Mouse (Mus musculus) CH12.LX (cell line): ENCODE results near the gene Sik3. TPM values are rescaled to one million over a fixed set of nuclear protein-coding genes. Genes with fewer than 3 reads are reported as not detected.
A peak's percentile ranks its signal among the peaks of the same experiment; 100 is the strongest.

Source experiments
- DNase-seq: peaks from one replicate; pipeline ENCODE4 v3.0.0-alpha.2; 2013; ENCODE audit errors: extremely low read depth
- H3K27ac ChIP-seq: 2 replicates; pipeline ENCODE4 v1.5.1; 2012; ENCODE audit warnings: low read depth, mild to moderate bottlenecking, control low read depth, moderate library complexity; ENCODE audit not compliant: insufficient read depth
- H3K27me3 ChIP-seq: replicated peaks from 2 replicates; pipeline ENCODE3; 2012; ENCODE audit warnings: inconsistent platforms
- H3K36me3 ChIP-seq, 2 experiments: replicated peaks in 1 of 2; 2 replicates each; pipeline versions ENCODE3 to v1.6.1; 2012; ENCODE audit warnings: inconsistent platforms in 1 of 2, low read length in 1 of 2, mild to moderate bottlenecking in 1 of 2, mixed read lengths in 1 of 2, moderate library complexity in 1 of 2; ENCODE audit not compliant: control insufficient read depth in 1 of 2, insufficient read depth in 1 of 2
- H3K4me1 ChIP-seq, 2 experiments: 2 replicates each; pipeline ENCODE4 v1.6.1; 2012; ENCODE audit warnings: inconsistent platforms in 1 of 2, moderate library complexity in 1 of 2; ENCODE audit not compliant: insufficient read depth in 2 of 2, control insufficient read depth in 1 of 2
- H3K4me2 ChIP-seq: 2 replicates; pipeline ENCODE4 v1.6.1; 2012; ENCODE audit warnings: low read depth, mild to moderate bottlenecking, control low read depth; ENCODE audit not compliant: poor library complexity, insufficient read depth, severe bottlenecking
- H3K4me3 ChIP-seq, 3 experiments: fragments of 150-350 bp in 1 of 3; sonication (generic) in 1 of 3; replicated peaks in 1 of 3; 2 replicates each; pipeline versions ENCODE3 to v1.5.1; 2011 to 2012; ENCODE audit warnings: low read depth in 2 of 3, low read length in 2 of 3, mild to moderate bottlenecking in 2 of 3, moderate library complexity in 2 of 3, control low read depth in 1 of 3, improper control_type of control experiment in 1 of 3, inconsistent platforms in 1 of 3, mixed read lengths in 1 of 3; ENCODE audit not compliant: poor library complexity in 1 of 3
- H3K79me2 ChIP-seq: replicated peaks from 2 replicates; pipeline ENCODE4 v1.6.1; 2012; ENCODE audit warnings: mild to moderate bottlenecking, moderate library complexity; ENCODE audit not compliant: control insufficient read depth, poor library complexity, insufficient read depth, severe bottlenecking; ENCODE audit errors: extremely low read depth
- H3K9ac ChIP-seq: 2 replicates; pipeline ENCODE4 v1.6.1; 2012; ENCODE audit warnings: low read depth, mild to moderate bottlenecking, control low read depth, moderate library complexity; ENCODE audit not compliant: insufficient read depth
- H3K9me3 ChIP-seq: replicated peaks from 2 replicates; pipeline ENCODE3; 2012; ENCODE audit warnings: low read length, inconsistent platforms, mixed read lengths
- BHLHE40 ChIP-seq: IDR thresholded peaks from 2 replicates; pipeline ENCODE4 v1.6.1; 2011; ENCODE audit warnings: mild to moderate bottlenecking, low read depth, low read length, improper control_type of control experiment
- CHD1 ChIP-seq: IDR thresholded peaks from 2 replicates; pipeline ENCODE4 v1.6.1; 2012; ENCODE audit warnings: low read depth, low read length, improper control_type of control experiment, inconsistent platforms
- CHD2 ChIP-seq: IDR thresholded peaks from 2 replicates; pipeline ENCODE4 v1.6.1; 2011; ENCODE audit warnings: low read length, improper control_type of control experiment
- CTCF ChIP-seq, 2 experiments: IDR thresholded peaks in 1 of 2; conservative IDR thresholded peaks in 1 of 2; 2 replicates each; pipeline ENCODE4 v1.5.1; 2011 to 2012; ENCODE audit warnings: low read depth in 2 of 2, low read length in 2 of 2, improper control_type of control experiment in 1 of 2, inconsistent platforms in 1 of 2, mild to moderate bottlenecking in 1 of 2, moderate library complexity in 1 of 2
- E2F4 ChIP-seq: IDR thresholded peaks from 2 replicates; pipeline ENCODE4 v1.6.1; 2011; ENCODE audit warnings: low read depth, low read length, improper control_type of control experiment; ENCODE audit not compliant: insufficient replicate concordance
- ELF1 ChIP-seq: IDR thresholded peaks from 2 replicates; pipeline ENCODE4 v1.6.1; 2014; ENCODE audit warnings: low read depth, mild to moderate bottlenecking, inconsistent platforms, low read length, improper control_type of control experiment
- EP300 ChIP-seq: IDR thresholded peaks from 2 replicates; pipeline ENCODE4 v1.6.1; 2011; ENCODE audit warnings: low read length, improper control_type of control experiment
- GABPA ChIP-seq: IDR thresholded peaks from 2 replicates; pipeline ENCODE4 v1.6.1; 2012; ENCODE audit warnings: low read depth, low read length, improper control_type of control experiment, inconsistent platforms; ENCODE audit not compliant: insufficient replicate concordance
- HCFC1 ChIP-seq: IDR thresholded peaks from 2 replicates; pipeline ENCODE4 v1.6.1; 2012; ENCODE audit warnings: low read depth, mild to moderate bottlenecking, inconsistent platforms, low read length, improper control_type of control experiment
- JUN ChIP-seq: IDR thresholded peaks from 2 replicates; pipeline ENCODE4 v1.6.1; 2011; ENCODE audit warnings: low read depth, mild to moderate bottlenecking, low read length, improper control_type of control experiment, moderate library complexity; ENCODE audit not compliant: insufficient read depth
- JUND ChIP-seq: conservative IDR thresholded peaks from 2 replicates; pipeline ENCODE4 v1.6.1; 2011; ENCODE audit warnings: low read depth, low read length, improper control_type of control experiment
- KAT2A ChIP-seq: IDR thresholded peaks from 2 replicates; pipeline ENCODE4 v1.6.1; 2012; ENCODE audit warnings: low read length, improper control_type of control experiment, inconsistent platforms; ENCODE audit not compliant: insufficient replicate concordance
- MAFK ChIP-seq: IDR thresholded peaks from 2 replicates; pipeline ENCODE4 v1.6.1; 2011; ENCODE audit warnings: low read length, improper control_type of control experiment; ENCODE audit not compliant: insufficient replicate concordance
- MAX ChIP-seq: IDR thresholded peaks from 2 replicates; pipeline ENCODE4 v1.6.1; 2011; ENCODE audit warnings: low read length, improper control_type of control experiment
- MAZ ChIP-seq: IDR thresholded peaks from 2 replicates; pipeline ENCODE4 v1.6.1; 2012; ENCODE audit warnings: low read depth, mild to moderate bottlenecking, inconsistent platforms, low read length, improper control_type of control experiment, moderate library complexity
- MEF2A ChIP-seq: IDR thresholded peaks from 2 replicates; pipeline ENCODE4 v1.6.1; 2014; ENCODE audit warnings: low read depth, mild to moderate bottlenecking, inconsistent platforms, low read length, improper control_type of control experiment, borderline replicate concordance
- MXI1 ChIP-seq: IDR thresholded peaks from 2 replicates; pipeline ENCODE4 v1.6.1; 2011; ENCODE audit warnings: mild to moderate bottlenecking, low read depth, low read length, improper control_type of control experiment
- MYC ChIP-seq: IDR thresholded peaks from 2 replicates; pipeline ENCODE4 v1.6.1; 2011; ENCODE audit warnings: low read depth, mild to moderate bottlenecking, improper control_type of control experiment, low read length
- NELFE ChIP-seq: IDR thresholded peaks from 2 replicates; pipeline ENCODE4 v1.6.1; 2011; ENCODE audit warnings: low read depth, low read length, improper control_type of control experiment
- NRF1 ChIP-seq: IDR thresholded peaks from 2 replicates; pipeline ENCODE4 v1.6.1; 2014; ENCODE audit warnings: low read depth, mild to moderate bottlenecking, inconsistent platforms, low read length, improper control_type of control experiment, moderate library complexity
- PAX5 ChIP-seq: IDR thresholded peaks from 2 replicates; pipeline ENCODE4 v1.6.1; 2012; ENCODE audit warnings: low read length, inconsistent platforms, mixed read lengths
- POLR2A ChIP-seq: IDR thresholded peaks from 2 replicates; pipeline ENCODE4 v1.6.1; 2011; ENCODE audit warnings: low read depth, mild to moderate bottlenecking, improper control_type of control experiment, low read length
- POLR2AphosphoS2 ChIP-seq: IDR thresholded peaks from 2 replicates; pipeline ENCODE4 v1.6.1; 2011; ENCODE audit warnings: low read depth, low read length, improper control_type of control experiment
- RAD21 ChIP-seq: IDR thresholded peaks from 2 replicates; pipeline ENCODE4 v1.6.1; 2011; ENCODE audit warnings: low read depth, mild to moderate bottlenecking, low read length, improper control_type of control experiment, moderate library complexity
- RCOR1 ChIP-seq: conservative IDR thresholded peaks from 2 replicates; pipeline ENCODE4 v1.6.1; 2012; ENCODE audit warnings: low read depth, mild to moderate bottlenecking, inconsistent platforms, low read length, improper control_type of control experiment
- SIN3A ChIP-seq: IDR thresholded peaks from 2 replicates; pipeline ENCODE4 v1.6.1; 2012; ENCODE audit warnings: low read length, improper control_type of control experiment, inconsistent platforms
- SMC3 ChIP-seq: IDR thresholded peaks from 2 replicates; pipeline ENCODE4 v1.6.1; 2011; ENCODE audit warnings: low read depth, low read length, improper control_type of control experiment
- TCF12 ChIP-seq: IDR thresholded peaks from 2 replicates; pipeline ENCODE4 v1.6.1; 2014; ENCODE audit warnings: low read depth, mild to moderate bottlenecking, inconsistent platforms, low read length, improper control_type of control experiment
- UBTF ChIP-seq: IDR thresholded peaks from 2 replicates; pipeline ENCODE4 v1.6.1; 2012; ENCODE audit warnings: low read depth, mild to moderate bottlenecking, inconsistent platforms, low read length, improper control_type of control experiment, moderate library complexity
- USF1 ChIP-seq: IDR thresholded peaks from 2 replicates; pipeline ENCODE4 v1.6.1; 2014; ENCODE audit warnings: low read depth, mild to moderate bottlenecking, inconsistent platforms, low read length, improper control_type of control experiment
- USF2 ChIP-seq: conservative IDR thresholded peaks from 2 replicates; pipeline ENCODE4 v1.6.1; 2011; ENCODE audit warnings: low read depth, low read length, improper control_type of control experiment
- ZC3H11A ChIP-seq: IDR thresholded peaks from 2 replicates; pipeline ENCODE4 v1.6.1; 2012; ENCODE audit warnings: low read depth, mild to moderate bottlenecking, inconsistent platforms, low read length, improper control_type of control experiment
- ZKSCAN1 ChIP-seq: IDR thresholded peaks from 2 replicates; pipeline ENCODE4 v1.6.1; 2012; ENCODE audit warnings: low read depth, inconsistent platforms, low read length, improper control_type of control experiment, borderline replicate concordance
- ZNF384 ChIP-seq: IDR thresholded peaks from 2 replicates; pipeline ENCODE4 v1.6.1; 2012; ENCODE audit warnings: low read depth, low read length, improper control_type of control experiment, inconsistent platforms
- dilution Hi-C: fragments of 300-500 bp; cut with MboI; formaldehyde crosslinking; loops from 2 replicates; pipeline ENCODE4 v1.14.3; 2020; ENCODE audit warnings: low sequenced_read_pairs; ENCODE audit not compliant: extremely low pct_unique_long_range_greater_than_20kb, extremely low pct_ligation_motif_present
- in situ Hi-C: fragments of 300-500 bp; cut with MboI; formaldehyde crosslinking; loops from 3 replicates; pipeline ENCODE4 v1.14.3; 2019; ENCODE audit warnings: low sequenced_read_pairs, low pct_ligation_motif_present, low pct_unique_long_range_greater_than_20kb, mixed read lengths
- polyA plus RNA-seq: library from polyadenylated mRNA; unstranded; fragments of >175 nt; gene quantifications from 2 replicates; pipeline ENCODE4 v1.2.1, GENCODE M21; 2012; ENCODE audit warnings: low read depth; ENCODE audit not compliant: insufficient read length
- total RNA-seq, 2 experiments: library from RNA; depleted of rRNA; stranded (reverse); fragments of 300-350 nt in 1 of 2; fragments of >200 nt in 1 of 2; gene quantifications; 2 replicates each; pipeline ENCODE4 v1.2.3; 2012 to 2014

The Sik3 gene
- total and polyA plus RNA-seq, 3 experiments, result 14.9 to 29.8 (median 21.4) TPM

- no peak for DNase-seq
- no peak for TF ChIP-seq RAD21
- Histone ChIP-seq H3K9ac (no peak overlapping the region), H3K36me3 (peaks cover 0 to 41% of the 10 kb centered on the region in 2 experiments), H3K27ac (no peak overlapping the region), H3K4me2 (no peak overlapping the region), H3K4me3 (no peak overlapping the region), H3K9me3 (no peaks in the 10 kb centered on the region), H3K79me2 (peaks cover 2% of the 10 kb centered on the region; the same call in 1 of the 2 replicates), H3K27me3 (no peaks in the 10 kb centered on the region), H3K4me1 (peaks cover 4 to 44% of the 10 kb centered on the region in 2 experiments; a peak in 3 of 4 replicates)
- dilution Hi-C loops (no loop called here), in situ Hi-C loops (no loop called here)
Measured at GRCm38 (mm10) chr9:46082381-46082821, 69.8 kb downstream of the Sik3 start.

GRCm38 (mm10) chr9:46083490-46083893 is 70.9 kb downstream of the Sik3 start:
- dilution Hi-C loops (no loop called here), in situ Hi-C loops (no loop called here)
- Histone ChIP-seq H3K79me2 (peaks cover 7% of the 10 kb centered on the region), H3K9me3 (no peaks in the 10 kb centered on the region), H3K4me3 (no peak overlapping the region), H3K4me1 (peaks cover 4 to 44% of the 10 kb centered on the region in 2 experiments; a peak in 3 of 4 replicates), H3K9ac (no peak overlapping the region), H3K27me3 (no peaks in the 10 kb centered on the region), H3K36me3 (peaks cover 0 to 41% of the 10 kb centered on the region in 2 experiments), H3K4me2 (peak overlapping the region; percentile 24; the same call in 1 of the 2 replicates), H3K27ac (no peak overlapping the region)
- peak; percentile 71 for DNase-seq
- TF ChIP-seq ZNF384 (no peak), UBTF (no peak), NELFE (no peak), MAX (no peak), BHLHE40 (0 out of 2 replicates have a peak, but pooled peaks have one; percentile 42), CHD1 (no peak), MYC (no peak), USF1 (no peak), JUND (no peak), PAX5 (no peak), RCOR1 (no peak), SMC3 (no peak), MEF2A (peak; percentile 85), CTCF (conservative IDR thresholded peaks at IDR 0.05 in 1 of 2, IDR thresholded peaks at IDR 0.05 in 1 of 2; ENCODE audit: low read depth in 2 of 2, low read length in 2 of 2) (no peak), GABPA (no peak), SIN3A (0 out of 2 replicates have a peak, but pooled peaks have one; percentile 4), RAD21 (no peak), TCF12 (no peak), EP300 (peak; percentile 58; the same call in 1 of the 2 replicates), POLR2A (no peak), POLR2AphosphoS2 (no peak), E2F4 (no peak), CHD2 (no peak), KAT2A (no peak), MAFK (no peak), USF2 (no peak), HCFC1 (no peak), MXI1 (no peak), ELF1 (no peak), ZKSCAN1 (no peak), JUN (0 out of 2 replicates have a peak, but pooled peaks have one; percentile 19), NRF1 (no peak), MAZ (no peak), ZC3H11A (no peak)
